Mouse (Mus musculus) forebrain, embryonic 14.5 days (tissue): ENCODE data around the gene Mettl22. TPM values are rescaled to one million over a fixed set of nuclear protein-coding genes. Genes with fewer than 3 reads are reported as not detected.
A peak's percentile ranks its signal among the peaks of the same experiment; 100 is the strongest.

Experiments
- ATAC-seq: fragments of 200-750 bp; cut with Nextera tagmentation; 2 replicates; pipeline ENCODE4 v1.8.0; 2017; ENCODE audit warnings: mild to moderate bottlenecking, moderate library complexity
- DNase-seq: peaks from one replicate; pipeline ENCODE4 v3.0.0-alpha.2; 2015; ENCODE audit warnings: low spot score
- H3K27ac ChIP-seq: fragments of 300-500 bp; sonication (generic); 2 replicates; pipeline ENCODE4 v1.5.1; 2014; ENCODE audit warnings: low read depth, mild to moderate bottlenecking, control low read depth, low read length, moderate library complexity
- H3K27me3 ChIP-seq: fragments of 300-500 bp; sonication (generic); replicated peaks from 2 replicates; pipeline ENCODE4 v1.6.1; 2014; ENCODE audit warnings: low read length, control low read depth, mixed read lengths; ENCODE audit not compliant: control insufficient read depth, insufficient read depth
- H3K36me3 ChIP-seq: fragments of 300-500 bp; sonication (generic); 2 replicates; pipeline ENCODE4 v1.6.1; 2014; ENCODE audit warnings: low read length, control low read depth; ENCODE audit not compliant: control insufficient read depth, insufficient read depth
- H3K4me1 ChIP-seq: fragments of 300-500 bp; sonication (generic); 2 replicates; pipeline ENCODE4 v1.6.1; 2014; ENCODE audit warnings: antibody characterized with exemption, low read length, control low read depth; ENCODE audit not compliant: control insufficient read depth, insufficient read depth
- H3K4me2 ChIP-seq: fragments of 300-500 bp; sonication (generic); 2 replicates; pipeline ENCODE4 v1.6.1; 2014; ENCODE audit warnings: mild to moderate bottlenecking, control low read depth, low read length
- H3K4me3 ChIP-seq: fragments of 300-500 bp; sonication (generic); 2 replicates; pipeline ENCODE4 v1.5.1; 2014; ENCODE audit warnings: low read depth, low read length, control low read depth
- H3K9ac ChIP-seq: fragments of 300-500 bp; sonication (generic); 2 replicates; pipeline ENCODE4 v1.6.1; 2014; ENCODE audit warnings: mild to moderate bottlenecking, low read length, control low read depth, moderate library complexity
- H3K9me3 ChIP-seq: fragments of 300-500 bp; sonication (generic); replicated peaks from 2 replicates; pipeline ENCODE4 v1.6.1; 2016; ENCODE audit warnings: low read length, control low read depth, mixed read lengths; ENCODE audit not compliant: control insufficient read depth
- WGBS: fragments of 180-500 bp; shearing (Covaris S2); extraction: QIAGEN DNeasy Blood & Tissue Kit; methylation state at CpG from one replicate; pipeline ENCODE4 v1.1.7; 2014; 5-methylcytosine and 5-hydroxymethylcytosine counted together
- polyA plus RNA-seq: library from polyadenylated mRNA; unstranded; fragments of >200 nt; fragmentation: Nextera tagmentation; extraction: Ambion mirVana; gene quantifications from 2 replicates; pipeline ENCODE4 v1.2.1, GENCODE M21; 2014

Gene Mettl22
- polyA plus RNA-seq, 1 experiment from 2014 or later, result 48.6 TPM

DNA sequence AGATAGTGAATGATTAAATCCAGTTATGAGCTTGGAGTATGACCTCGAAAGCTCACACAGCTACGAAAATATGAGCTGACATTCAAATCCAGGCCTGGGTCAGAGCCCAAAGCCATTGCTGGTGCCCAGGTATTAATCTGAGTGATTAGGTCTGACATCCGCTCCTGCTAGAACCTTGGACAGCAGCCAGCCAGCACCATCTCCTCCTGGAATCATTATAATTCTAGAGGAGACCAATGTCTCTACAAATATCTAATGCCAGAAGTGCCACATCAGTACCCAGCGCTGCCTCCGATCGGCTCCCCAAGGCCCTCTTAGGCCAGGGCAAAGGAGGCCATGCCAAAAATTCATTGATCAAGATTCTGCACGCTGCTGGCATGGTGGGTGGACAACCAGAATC, 25.7 kb upstream of the Mettl22 start:
- Histone ChIP-seq H3K4me1 (no peaks in the 10 kb centered on the region), H3K36me3 (no peaks in the 10 kb centered on the region), H3K27ac (no peak overlapping the region), H3K4me2 (no peak overlapping the region), H3K4me3 (no peak overlapping the region), H3K9me3 (no peaks in the 10 kb centered on the region), H3K27me3 (no peaks in the 10 kb centered on the region), H3K9ac (no peak overlapping the region)
- DNase-seq (no peak), ATAC-seq (no peak)
- 86% methylated on average over 7 of the region's 7 CpGs for WGBS

DNA sequence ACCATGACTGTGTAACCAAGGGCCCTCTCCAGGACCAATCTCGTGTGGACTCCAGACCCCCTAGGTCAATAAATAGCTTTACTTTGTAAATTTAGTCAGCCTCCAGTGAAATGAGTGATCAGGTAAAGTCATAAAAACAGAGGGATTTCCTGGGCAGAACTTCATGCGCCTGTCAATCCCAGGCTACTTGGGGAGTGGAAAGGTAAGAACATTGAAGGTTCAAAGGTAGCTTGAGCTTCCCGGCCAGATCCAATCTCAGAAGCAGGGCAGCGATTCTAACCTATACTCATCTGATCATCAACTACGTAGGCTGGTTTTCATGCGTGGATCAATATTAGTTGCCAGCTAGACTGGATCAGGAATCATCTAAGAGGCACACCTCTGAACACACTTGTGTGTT, 24.3 kb upstream of the Mettl22 start:
- H3K4me2 ChIP-seq, result no peak overlapping the region
- no peak overlapping the region for H3K4me3 ChIP-seq
- WGBS, result 92% methylated on average over 6 of the region's 6 CpGs
- no peaks in the 10 kb centered on the region for H3K36me3 ChIP-seq
- H3K27me3 ChIP-seq, result no peaks in the 10 kb centered on the region
- no peak for ATAC-seq
- no peak overlapping the region for H3K27ac ChIP-seq
- H3K4me1 ChIP-seq, result no peaks in the 10 kb centered on the region
- no peak overlapping the region for H3K9ac ChIP-seq
- H3K9me3 ChIP-seq, result no peaks in the 10 kb centered on the region
- DNase-seq, result no peak

DNA sequence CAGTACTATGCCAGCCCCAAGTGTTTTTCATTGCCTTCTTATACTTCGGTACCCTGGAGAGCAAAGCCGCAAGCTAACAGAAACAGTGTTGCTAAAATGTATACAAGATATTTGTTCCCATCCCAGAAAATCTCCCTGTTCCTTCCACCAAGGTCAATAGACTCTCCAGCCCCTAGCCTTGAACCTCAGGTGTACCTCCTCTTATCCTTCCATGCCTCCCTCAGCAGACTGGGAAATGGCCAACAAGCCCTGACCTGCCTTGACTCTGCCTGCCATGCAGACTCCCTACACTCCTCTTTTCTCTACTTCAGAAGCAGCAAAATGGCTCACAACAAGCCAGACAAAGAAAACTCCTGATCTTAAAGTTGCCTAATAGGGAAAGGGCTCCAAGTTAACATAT, 17.3 kb upstream of the Mettl22 start:
- H3K4me1 ChIP-seq, result no peaks in the 10 kb centered on the region
- no peaks in the 10 kb centered on the region for H3K36me3 ChIP-seq
- H3K27me3 ChIP-seq, result no peaks in the 10 kb centered on the region
- WGBS, result 97% methylated on average over 2 of the region's 2 CpGs
- no peak overlapping the region for H3K4me2 ChIP-seq
- H3K9ac ChIP-seq, result no peak overlapping the region
- DNase-seq, result no peak
- no peak overlapping the region for H3K4me3 ChIP-seq
- ATAC-seq, result no peak
- H3K9me3 ChIP-seq, result no peaks in the 10 kb centered on the region
- H3K27ac ChIP-seq, result no peak overlapping the region

DNA sequence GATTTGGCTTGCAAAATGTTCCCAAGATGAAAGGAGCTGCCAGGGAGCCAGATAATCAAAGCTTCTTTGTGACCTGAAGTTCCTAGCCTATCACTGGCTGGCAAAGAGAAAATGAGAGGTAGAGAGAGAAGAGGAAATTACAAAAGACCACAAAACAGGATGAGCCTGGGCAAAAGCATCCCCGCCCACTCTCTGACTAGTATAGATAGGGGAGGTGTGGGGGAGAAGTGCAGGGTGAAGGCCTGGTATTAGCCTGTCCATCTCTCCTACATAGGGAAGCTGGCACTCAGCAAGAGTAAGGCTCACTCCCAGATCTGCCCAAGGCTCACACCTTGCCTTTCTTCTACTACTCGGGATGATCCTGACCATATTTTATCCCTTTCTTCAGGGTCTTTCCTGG, 15.4 kb upstream of the Mettl22 start:
- Histone ChIP-seq H3K4me2 (no peak overlapping the region), H3K36me3 (no peaks in the 10 kb centered on the region), H3K4me3 (no peak overlapping the region), H3K9me3 (no peaks in the 10 kb centered on the region), H3K27ac (no peak overlapping the region), H3K4me1 (no peaks in the 10 kb centered on the region), H3K27me3 (no peaks in the 10 kb centered on the region), H3K9ac (0 out of 2 replicates have a peak overlapping the region, but pooled peaks have one; percentile 17)
- DNase-seq, result peak; percentile 1
- ATAC-seq, result no peak
- 72% methylated on average over 2 of the region's 2 CpGs for WGBS

DNA sequence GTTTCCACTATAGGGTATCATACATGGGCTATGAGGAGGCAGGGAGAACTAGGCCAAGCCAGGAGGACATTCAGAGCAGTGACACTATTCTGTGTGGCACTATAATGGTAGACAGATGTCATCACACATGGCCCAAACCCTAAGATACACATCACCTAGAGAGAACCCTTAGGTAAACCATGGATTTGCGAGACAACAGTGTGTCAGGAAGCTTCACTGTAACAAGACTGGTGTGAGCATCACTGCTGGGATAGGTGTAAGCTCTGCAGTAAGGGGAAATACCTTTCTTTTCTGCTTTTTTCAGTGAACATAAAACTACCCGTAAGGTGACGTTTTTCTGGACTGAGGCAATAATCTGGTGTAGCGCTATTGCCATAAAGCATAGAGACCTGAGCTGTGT, 12.2 kb upstream of the Mettl22 start:
- Histone ChIP-seq H3K4me3 (no peak overlapping the region), H3K9me3 (no peaks in the 10 kb centered on the region), H3K36me3 (no peaks in the 10 kb centered on the region), H3K27me3 (no peaks in the 10 kb centered on the region), H3K4me2 (no peak overlapping the region), H3K4me1 (no peaks in the 10 kb centered on the region), H3K27ac (no peak overlapping the region), H3K9ac (no peak overlapping the region)
- 92% methylated on average over 4 of the region's 4 CpGs for WGBS
- DNase-seq, result no peak
- no peak for ATAC-seq

DNA sequence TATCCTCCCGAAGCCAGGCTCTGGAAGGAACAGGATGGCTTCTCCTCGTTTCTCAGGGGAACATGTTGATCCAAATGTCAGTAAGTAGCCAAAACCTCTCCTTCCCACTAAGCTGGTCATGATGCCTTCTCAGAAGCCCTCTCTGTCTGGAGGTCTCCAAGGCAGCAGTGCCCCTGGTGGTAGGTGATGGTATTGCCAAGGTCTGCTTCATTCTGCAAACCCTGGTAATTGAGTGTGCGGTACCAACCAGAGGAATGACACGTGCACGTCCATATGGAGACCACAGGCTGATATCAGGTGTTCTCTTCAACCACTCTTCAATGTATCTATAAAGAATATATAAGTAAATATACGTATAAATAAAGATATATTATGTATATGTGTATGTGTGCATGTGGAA, 11.5 kb upstream of the Mettl22 start:
- 34% methylated on average over 6 of the region's 6 CpGs for WGBS

DNA sequence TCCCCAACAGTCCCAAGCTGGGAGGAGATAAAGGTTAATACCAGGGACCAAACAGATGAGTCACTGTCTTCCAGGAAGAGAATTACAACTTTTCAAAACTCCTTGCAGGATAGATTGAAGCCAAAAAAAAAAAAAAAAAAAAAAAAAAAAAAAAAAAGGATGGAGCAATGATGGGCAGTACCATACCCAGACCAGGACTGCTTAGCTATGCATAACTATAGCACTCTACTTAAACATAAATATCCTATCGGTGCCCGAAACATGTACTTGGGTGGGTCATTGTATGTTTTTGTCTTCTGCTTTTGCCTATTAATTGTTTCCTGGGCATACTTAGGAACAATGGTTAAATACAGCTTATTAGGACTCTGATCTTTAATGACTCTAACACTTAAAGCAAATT, 456 bp upstream of the Mettl22 start:
- no peak overlapping the region for H3K27ac ChIP-seq
- ATAC-seq, result peak; percentile 74
- 88% methylated on average over 2 of the region's 2 CpGs for WGBS
- peak overlapping the region; percentile 69 for H3K4me3 ChIP-seq
- no peaks in the 10 kb centered on the region for H3K27me3 ChIP-seq
- peak overlapping the region; percentile 77 for H3K4me2 ChIP-seq
- no peaks in the 10 kb centered on the region for H3K4me1 ChIP-seq
- DNase-seq, result no peak
- H3K9ac ChIP-seq, result no peak overlapping the region; the same call in 1 of the 2 replicates
- H3K36me3 ChIP-seq, result no peaks in the 10 kb centered on the region
- no peaks in the 10 kb centered on the region for H3K9me3 ChIP-seq

More for the DNA sequence above, 11.5 kb upstream of the Mettl22 start:
- H3K36me3 ChIP-seq, result no peaks in the 10 kb centered on the region
- H3K4me3 ChIP-seq, result no peak overlapping the region
- H3K4me2 ChIP-seq, result no peak overlapping the region
- no peaks in the 10 kb centered on the region for H3K27me3 ChIP-seq
- no peaks in the 10 kb centered on the region for H3K4me1 ChIP-seq
- H3K9me3 ChIP-seq, result no peaks in the 10 kb centered on the region
- H3K27ac ChIP-seq, result no peak overlapping the region
- DNase-seq, result peak; percentile 69
- no peak overlapping the region for H3K9ac ChIP-seq
- ATAC-seq, result no peak

DNA sequence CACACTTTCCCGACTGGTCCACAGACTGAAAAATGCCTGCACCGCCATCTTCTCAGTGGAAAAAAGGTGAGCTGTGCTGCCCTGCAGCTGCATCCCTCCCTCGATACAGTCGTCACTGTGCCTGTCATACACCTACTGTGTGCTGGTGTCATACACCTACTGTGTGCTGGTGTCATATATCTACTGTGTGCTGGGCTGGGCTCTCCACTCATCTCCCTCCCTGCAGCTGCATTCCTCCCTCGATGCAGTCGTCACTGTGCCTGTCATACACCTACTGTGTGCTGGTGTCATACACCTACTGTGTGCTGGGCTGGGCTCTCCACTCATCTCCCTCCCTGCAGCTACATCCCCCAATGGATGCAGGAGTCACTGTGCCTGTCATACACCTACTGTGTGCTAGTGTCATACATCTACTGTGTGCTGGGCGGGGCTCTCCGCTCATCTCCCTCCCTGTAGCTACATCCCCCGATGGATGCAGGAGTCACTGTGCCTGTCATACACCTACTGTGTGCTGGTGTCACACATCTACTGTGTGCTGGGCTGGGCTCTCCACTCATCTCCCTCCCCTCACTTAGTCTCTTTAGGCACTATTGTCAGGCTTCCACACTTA, 16.9 kb downstream of the Mettl22 start:
- WGBS, result 94% methylated on average over 9 of the region's 9 CpGs
- H3K9ac ChIP-seq, result no peak overlapping the region
- no peaks in the 10 kb centered on the region for H3K27me3 ChIP-seq
- ATAC-seq (no peak), DNase-seq (no peak)
- H3K4me2 ChIP-seq, result no peak overlapping the region
- no peaks in the 10 kb centered on the region for H3K9me3 ChIP-seq
- no peak overlapping the region for H3K4me3 ChIP-seq
- no peak overlapping the region for H3K27ac ChIP-seq
- H3K4me1 ChIP-seq, result no peaks in the 10 kb centered on the region
- H3K36me3 ChIP-seq, result peaks cover 59% of the 10 kb centered on the region

DNA sequence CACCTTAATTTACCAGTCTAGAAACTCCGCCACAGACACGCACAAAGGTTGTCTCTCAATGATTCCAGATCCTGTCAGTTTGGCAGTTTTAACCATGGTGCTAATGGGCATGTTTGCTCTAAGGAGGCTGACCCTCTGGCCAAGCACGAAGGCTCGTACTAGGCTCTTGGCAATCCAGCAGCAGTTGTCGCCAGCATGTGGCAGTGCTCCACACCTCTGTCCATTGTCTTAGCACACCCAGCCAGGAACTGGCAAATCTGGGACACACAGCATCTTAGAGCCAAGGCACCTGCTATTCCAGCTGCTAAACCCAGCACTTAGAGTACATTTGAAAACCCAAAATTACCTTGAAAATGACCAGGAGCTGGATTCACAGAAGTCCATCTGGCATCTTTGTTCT, 18.8 kb downstream of the Mettl22 start:
- Histone ChIP-seq H3K9me3 (no peaks in the 10 kb centered on the region), H3K27me3 (no peaks in the 10 kb centered on the region), H3K4me1 (no peaks in the 10 kb centered on the region), H3K27ac (no peak overlapping the region), H3K36me3 (peaks cover 50% of the 10 kb centered on the region), H3K4me2 (no peak overlapping the region), H3K9ac (no peak overlapping the region), H3K4me3 (no peak overlapping the region)
- DNase-seq (no peak), ATAC-seq (no peak)
- WGBS, result 68% methylated on average over 5 of the region's 5 CpGs
